Mouse (Mus musculus) lung, postnatal 4 days (tissue): ENCODE measurements around the gene Slc15a2.

Source experiments
- DNase-seq, 2 experiments: peaks; one replicate each; pipeline ENCODE4 v3.0.0; 2021

Slc15a2 gene

GRCm38 (mm10) chr16:36747767-36748166 lies 37.0 kb downstream of the Slc15a2 start:
- no peak for DNase-seq

GRCm38 (mm10) chr16:36747068-36747467 lies 37.7 kb downstream of the Slc15a2 start:
- no peak for DNase-seq

- no peak for DNase-seq
Observed at GRCm38 (mm10) chr16:36743580-36743979, 41.2 kb downstream of the Slc15a2 start.

- DNase-seq, result no peak
Observed at GRCm38 (mm10) chr16:36739404-36739930, 45.3 kb downstream of the Slc15a2 start.

GRCm38 (mm10) chr16:36735421-36735820 lies 49.3 kb downstream of the Slc15a2 start:
- DNase-seq, result peak; percentile 36 to 49

- no peak for DNase-seq
Observed at GRCm38 (mm10) chr16:36733827-36734226, 50.9 kb downstream of the Slc15a2 start.

- no peak for DNase-seq
Observed at GRCm38 (mm10) chr16:36732572-36732971, 52.2 kb downstream of the Slc15a2 start.

GRCm38 (mm10) chr16:36728959-36729358 lies 55.8 kb downstream of the Slc15a2 start:
- no peak for DNase-seq

- no peak for DNase-seq
Observed at GRCm38 (mm10) chr16:36723880-36724443, 60.8 kb downstream of the Slc15a2 start.

- DNase-seq, result no peak
Observed at GRCm38 (mm10) chr16:36722739-36723138, 62.0 kb downstream of the Slc15a2 start.

GRCm38 (mm10) chr16:36720194-36721055 lies 64.3 kb downstream of the Slc15a2 start:
- no peak for DNase-seq

GRCm38 (mm10) chr16:36718637-36719036 lies 66.1 kb downstream of the Slc15a2 start:
- no peak for DNase-seq

GRCm38 (mm10) chr16:36717481-36717880 lies 67.3 kb downstream of the Slc15a2 start:
- no peak for DNase-seq

GRCm38 (mm10) chr16:36711760-36712159 lies 73.0 kb downstream of the Slc15a2 start:
- DNase-seq, result peak in 1 of 2 experiments; percentile 29

GRCm38 (mm10) chr16:36710794-36711193 lies 74.0 kb downstream of the Slc15a2 start:
- no peak for DNase-seq

- peak in 1 of 2 experiments; percentile 15 for DNase-seq
Observed at GRCm38 (mm10) chr16:36709405-36709804, 75.4 kb downstream of the Slc15a2 start.

- no peak for DNase-seq
Observed at GRCm38 (mm10) chr16:36708751-36709150, 76.0 kb downstream of the Slc15a2 start.

- no peak for DNase-seq
Observed at GRCm38 (mm10) chr16:36707702-36708423, 76.9 kb downstream of the Slc15a2 start.

GRCm38 (mm10) chr16:36700484-36700883 lies 84.3 kb downstream of the Slc15a2 start:
- no peak for DNase-seq
